Mouse (Mus musculus): ENCODE measurements around the gene Olfr695. TPM values are rescaled to one million over a fixed set of nuclear protein-coding genes. Genes with fewer than 3 reads are reported as not detected.
"Not testable (repeated sequence)": the region's sequence is repeated elsewhere in the genome, so short reads cannot be mapped to it uniquely, and the experiment has no call there.

Gene Olfr695
- polyA plus RNA-seq (2015; fragmentation: Nextera tagmentation; extraction: Ambion mirVana) = not detected in 2 replicates

DNA sequence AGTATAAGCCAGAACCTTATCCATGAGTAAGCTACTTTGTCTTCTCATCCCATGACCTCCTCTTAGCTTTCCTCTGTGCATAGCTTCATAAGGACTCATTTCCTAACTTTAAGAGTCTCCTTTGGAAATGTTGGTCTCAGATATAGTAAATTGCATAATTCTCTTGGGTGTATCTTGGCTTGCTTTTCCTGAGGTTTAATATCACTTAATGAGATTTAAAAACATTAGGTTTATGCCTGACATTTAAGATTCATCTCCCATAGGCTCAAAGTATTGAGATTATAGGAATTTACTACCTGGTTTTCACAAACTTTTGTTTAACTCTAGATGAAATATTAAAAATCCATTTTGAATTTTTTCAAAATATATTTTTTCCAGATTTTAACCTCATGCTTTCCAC lies at the start of gene Olfr695:
Gene Olfr695, minus strand, starts transcription at position 101 of the 400 bp plus-strand sequence.
- H3K27ac ChIP-seq (replicated peaks) = no peak within 1 kb of the TSS
- H3K4me1 ChIP-seq = no peaks in the 10 kb centered on the region
- no peak for ATAC-seq (ENCODE audit: low FRiP score)
- no peaks in the 10 kb centered on the region for H3K27me3 ChIP-seq (replicated peaks)
- H3K9me3 ChIP-seq (replicated peaks) = no peaks in the 10 kb centered on the region
- no peak within 1 kb of the TSS for H3K9ac ChIP-seq (replicated peaks)
- H3K4me3 ChIP-seq (replicated peaks) = no peak within 1 kb of the TSS
- no peaks in the 10 kb centered on the region for H3K36me3 ChIP-seq
- H3K4me2 ChIP-seq = no peak within 1 kb of the TSS

DNA sequence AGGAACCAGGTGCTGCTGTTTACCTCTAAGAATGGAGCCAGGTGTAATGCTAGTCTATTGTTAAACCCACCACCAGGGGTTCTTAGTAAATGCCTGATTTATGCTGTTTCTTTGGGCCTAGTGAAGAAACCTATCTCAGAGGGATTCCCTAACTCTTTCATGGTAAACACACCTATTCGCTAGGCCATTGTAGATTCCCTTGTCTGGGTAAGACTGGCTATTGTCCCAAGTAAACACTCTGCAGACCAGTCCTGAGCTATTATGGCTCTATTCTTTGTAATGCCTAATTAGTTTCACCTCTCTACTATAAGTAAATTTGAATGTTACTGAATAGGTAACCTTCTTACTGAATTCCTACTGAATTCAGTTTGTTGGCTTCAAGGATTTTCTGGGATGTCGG lies 44.8 kb upstream of the Olfr695 start:
- not testable (repeated sequence) for H3K36me3 ChIP-seq; H3K4me1 ChIP-seq; H3K4me2 ChIP-seq; H3K9ac ChIP-seq (replicated peaks); H3K27me3 ChIP-seq (replicated peaks); ATAC-seq (ENCODE audit: low FRiP score); H3K4me3 ChIP-seq (replicated peaks); H3K9me3 ChIP-seq (replicated peaks); H3K27ac ChIP-seq (replicated peaks)
- 93% methylated on average over 2 of the region's 2 CpGs for WGBS

DNA sequence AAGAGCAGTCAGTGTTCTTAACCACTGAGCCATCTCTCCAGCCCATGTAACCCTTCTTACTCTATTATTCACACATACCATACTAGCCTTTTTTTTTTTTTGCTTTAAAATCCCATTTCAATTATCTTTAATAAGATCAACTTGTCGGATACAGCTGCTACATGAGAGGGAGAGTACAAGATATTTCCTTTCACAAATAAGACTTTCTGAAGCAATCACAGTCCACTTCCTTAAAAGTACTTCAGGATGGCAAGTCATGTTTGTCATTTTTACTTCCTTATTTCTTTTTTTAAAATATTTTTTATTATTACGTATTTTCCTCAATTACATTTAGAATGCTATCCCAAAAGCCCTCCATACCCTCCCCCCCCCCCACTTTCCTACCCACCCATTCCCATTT lies 42.6 kb upstream of the Olfr695 start:
- Histone ChIP-seq H3K4me2 (no peak overlapping the region), H3K27me3 (replicated peaks) (no peaks in the 10 kb centered on the region), H3K9me3 (replicated peaks) (no peaks in the 10 kb centered on the region), H3K4me3 (replicated peaks) (no peak overlapping the region), H3K9ac (replicated peaks) (no peak overlapping the region), H3K4me1 (no peaks in the 10 kb centered on the region), H3K36me3 (no peaks in the 10 kb centered on the region), H3K27ac (replicated peaks) (no peak overlapping the region)
- ATAC-seq (ENCODE audit: low FRiP score) = no peak
- WGBS = 95% methylated on average over 2 of the region's 2 CpGs

DNA sequence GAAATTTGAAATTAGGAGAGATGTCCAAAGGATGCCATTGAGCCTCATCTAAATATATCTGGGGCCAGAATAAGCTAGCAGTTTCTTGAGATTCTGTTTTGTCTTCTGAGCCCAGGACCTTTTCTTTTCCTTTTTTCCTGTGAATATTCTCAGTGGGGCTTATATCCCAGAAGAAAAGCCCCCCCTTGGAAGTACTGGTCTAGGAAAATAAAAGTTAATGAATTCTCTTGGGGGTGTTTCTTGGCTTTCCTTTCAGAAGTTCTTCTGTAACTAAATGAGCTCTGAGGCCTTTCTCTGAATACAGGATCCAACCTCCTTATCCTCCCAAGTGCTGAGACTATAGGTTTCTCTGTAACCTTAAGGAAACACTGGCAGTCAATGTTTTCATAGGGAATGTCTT lies 39.1 kb upstream of the Olfr695 start, which contains the start of gene Olfr698:
Gene Olfr698, minus strand, starts transcription at position 101 of the 400 bp plus-strand sequence.
- no peaks in the 10 kb centered on the region for H3K9me3 ChIP-seq (replicated peaks)
- H3K4me3 ChIP-seq (replicated peaks) = no peak within 1 kb of the TSS
- no peak within 1 kb of the TSS for H3K27ac ChIP-seq (replicated peaks)
- H3K4me1 ChIP-seq = no peaks in the 10 kb centered on the region
- no peak within 1 kb of the TSS for H3K4me2 ChIP-seq
- H3K9ac ChIP-seq (replicated peaks) = no peak within 1 kb of the TSS
- H3K27me3 ChIP-seq (replicated peaks) = no peaks in the 10 kb centered on the region
- no peaks in the 10 kb centered on the region for H3K36me3 ChIP-seq
- ATAC-seq (ENCODE audit: low FRiP score) = no peak

DNA sequence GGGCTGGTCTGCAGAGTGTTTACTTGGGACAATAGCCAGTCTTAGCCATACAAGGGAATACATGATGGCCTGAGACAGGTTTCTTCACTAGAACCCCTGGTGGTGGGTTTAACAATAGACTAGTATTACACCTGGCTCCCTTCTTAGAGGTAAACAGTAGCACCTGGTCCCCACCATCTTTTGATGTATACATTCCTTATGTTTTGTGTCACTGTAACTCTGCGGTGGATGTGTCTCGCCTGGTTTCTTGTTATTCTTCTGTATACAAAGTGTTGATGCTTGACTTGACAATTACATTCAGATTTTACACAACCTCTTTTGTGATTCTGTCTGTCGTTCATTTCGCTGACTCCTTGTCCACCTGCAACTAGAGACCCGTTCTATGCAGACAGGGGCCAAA lies 29.6 kb upstream of the Olfr695 start:
- Histone ChIP-seq H3K9ac (replicated peaks) (no peak overlapping the region), H3K9me3 (replicated peaks) (no peaks in the 10 kb centered on the region), H3K4me2 (no peak overlapping the region), H3K27ac (replicated peaks) (no peak overlapping the region), H3K4me1 (no peaks in the 10 kb centered on the region), H3K27me3 (replicated peaks) (no peaks in the 10 kb centered on the region), H3K4me3 (replicated peaks) (no peak overlapping the region), H3K36me3 (no peaks in the 10 kb centered on the region)
- 91% methylated on average over 5 of the region's 5 CpGs for WGBS
- ATAC-seq (ENCODE audit: low FRiP score) = no peak

DNA sequence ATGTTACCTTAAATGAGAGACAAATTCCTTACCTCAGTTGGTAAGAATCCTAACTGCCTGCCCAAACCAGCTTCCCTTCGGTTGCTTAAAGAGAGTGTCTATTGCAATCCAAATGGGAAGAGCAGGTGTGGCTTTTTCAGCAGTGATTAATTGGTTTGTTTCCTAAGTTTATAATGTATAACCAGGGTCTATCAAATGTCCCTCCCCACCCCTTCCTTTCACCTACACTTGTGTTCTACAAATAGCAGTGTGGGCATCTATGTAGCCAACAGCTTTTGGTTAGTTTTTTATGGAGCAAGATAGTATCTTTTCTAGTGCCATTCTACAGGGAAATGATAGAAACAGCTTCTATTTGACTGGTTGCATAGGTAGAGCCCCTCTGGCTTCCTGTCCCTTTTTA lies 26.1 kb upstream of the Olfr695 start, which contains the start of gene Olfr697:
Gene Olfr697, minus strand, starts transcription at position 101 of the 400 bp plus-strand sequence.
- no peak within 1 kb of the TSS for H3K4me3 ChIP-seq (replicated peaks)
- ATAC-seq (ENCODE audit: low FRiP score) = no peak
- no peaks in the 10 kb centered on the region for H3K27me3 ChIP-seq (replicated peaks)
- H3K9me3 ChIP-seq (replicated peaks) = no peaks in the 10 kb centered on the region
- H3K9ac ChIP-seq (replicated peaks) = no peak within 1 kb of the TSS
- H3K4me1 ChIP-seq = no peaks in the 10 kb centered on the region
- H3K27ac ChIP-seq (replicated peaks) = no peak within 1 kb of the TSS
- H3K36me3 ChIP-seq = no peaks in the 10 kb centered on the region
- 78% methylated on average over 1 of the region's 1 CpGs for WGBS
- H3K4me2 ChIP-seq = no peak within 1 kb of the TSS

DNA sequence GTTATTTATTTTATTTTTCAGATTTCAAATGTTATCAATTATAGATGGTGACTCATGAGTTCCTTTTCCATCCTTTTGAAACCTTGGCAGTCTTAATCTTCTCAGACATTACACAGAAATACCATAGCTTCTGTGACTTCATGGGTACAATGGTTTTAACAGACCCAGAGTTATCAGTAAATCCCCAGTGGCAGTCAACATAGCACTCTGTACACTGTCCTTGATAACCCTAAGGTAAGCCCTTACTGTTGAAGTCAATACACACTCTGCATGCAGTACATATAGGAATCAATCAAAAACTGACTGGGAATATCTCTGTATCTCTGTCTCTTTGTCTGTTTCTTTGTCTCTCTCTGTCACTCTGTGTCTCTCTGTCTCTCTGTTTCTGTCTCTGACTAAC lies 20.8 kb upstream of the Olfr695 start:
- Histone ChIP-seq H3K36me3 (no peaks in the 10 kb centered on the region), H3K4me3 (replicated peaks) (no peak overlapping the region), H3K27me3 (replicated peaks) (no peaks in the 10 kb centered on the region), H3K4me2 (no peak overlapping the region), H3K9ac (replicated peaks) (no peak overlapping the region), H3K27ac (replicated peaks) (no peak overlapping the region), H3K4me1 (no peaks in the 10 kb centered on the region), H3K9me3 (replicated peaks) (no peaks in the 10 kb centered on the region)
- no peak for ATAC-seq (ENCODE audit: low FRiP score)

DNA sequence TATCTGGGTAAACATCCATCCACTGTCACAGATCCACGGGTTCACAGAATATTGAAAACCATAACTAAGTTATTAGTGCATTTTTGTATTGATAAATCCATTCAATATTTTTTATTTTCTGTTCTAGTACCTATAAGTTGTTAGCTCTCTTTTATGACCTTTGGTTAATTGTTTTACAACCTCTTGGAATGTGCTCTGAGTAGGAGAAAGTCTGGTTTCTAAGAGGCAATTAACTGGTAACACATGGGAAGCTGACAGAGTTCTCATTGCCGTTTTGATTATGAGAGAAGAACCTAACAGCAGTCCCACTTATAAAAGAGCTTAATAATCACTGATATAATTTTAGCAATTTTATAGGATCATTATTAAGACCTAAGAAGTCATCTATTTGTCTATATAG lies 17.5 kb upstream of the Olfr695 start:
- H3K4me1 ChIP-seq = no peaks in the 10 kb centered on the region
- no peaks in the 10 kb centered on the region for H3K9me3 ChIP-seq (replicated peaks)
- WGBS = 39% methylated on average over 2 of the region's 2 CpGs
- H3K4me2 ChIP-seq = no peak overlapping the region
- no peaks in the 10 kb centered on the region for H3K36me3 ChIP-seq
- no peak overlapping the region for H3K4me3 ChIP-seq (replicated peaks)
- H3K9ac ChIP-seq (replicated peaks) = no peak overlapping the region
- H3K27me3 ChIP-seq (replicated peaks) = no peaks in the 10 kb centered on the region
- no peak for ATAC-seq (ENCODE audit: low FRiP score)
- no peak overlapping the region for H3K27ac ChIP-seq (replicated peaks)

DNA sequence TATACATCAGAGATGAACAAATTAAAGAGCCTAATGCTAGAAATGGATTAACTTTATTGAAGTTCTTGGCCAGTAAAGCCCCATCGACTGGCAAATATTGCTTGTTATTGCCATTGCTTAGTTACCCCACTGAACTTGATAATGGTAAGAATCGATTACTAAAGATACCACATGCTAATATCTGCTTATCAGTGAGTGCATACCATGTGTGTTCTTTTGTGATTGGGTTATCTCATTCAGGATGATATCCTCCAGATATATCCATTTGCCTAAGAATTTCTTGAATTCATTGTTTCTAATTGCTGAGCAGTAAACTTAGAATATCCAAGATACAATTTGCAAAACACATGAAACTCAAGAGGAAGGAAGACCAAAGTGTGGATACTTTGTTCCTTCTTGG lies 9.5 kb upstream of the Olfr695 start:
- H3K9me3 ChIP-seq (replicated peaks); H3K9ac ChIP-seq (replicated peaks); ATAC-seq (ENCODE audit: low FRiP score); H3K36me3 ChIP-seq; H3K27me3 ChIP-seq (replicated peaks); H3K4me2 ChIP-seq; H3K4me3 ChIP-seq (replicated peaks); H3K27ac ChIP-seq (replicated peaks); H3K4me1 ChIP-seq: not testable (repeated sequence)
- 90% methylated on average over 2 of the region's 2 CpGs for WGBS

DNA sequence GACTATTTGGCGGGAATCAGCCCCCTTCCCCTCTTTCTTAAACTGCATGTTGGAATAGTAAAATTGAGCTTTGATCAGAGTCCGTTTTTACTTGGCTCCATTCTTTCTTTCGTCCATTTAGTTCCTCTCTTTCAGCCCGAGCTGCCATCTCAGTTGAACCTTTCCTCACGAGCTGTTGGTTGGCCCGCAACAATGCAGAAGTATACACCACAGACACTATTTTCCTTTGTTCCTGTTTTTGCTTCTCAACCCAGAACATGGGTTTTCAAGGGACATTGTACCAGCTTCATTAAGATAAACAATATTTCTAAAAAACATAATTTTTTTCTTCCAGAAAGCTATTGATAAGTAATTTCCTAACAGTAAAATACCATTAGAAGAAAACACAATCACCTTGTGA lies 4.7 kb downstream of the Olfr695 start:
- Histone ChIP-seq H3K27me3 (replicated peaks) (no peaks in the 10 kb centered on the region), H3K9ac (replicated peaks) (no peak overlapping the region), H3K27ac (replicated peaks) (no peak overlapping the region), H3K4me1 (no peaks in the 10 kb centered on the region), H3K4me2 (no peak overlapping the region), H3K4me3 (replicated peaks) (no peak overlapping the region), H3K9me3 (replicated peaks) (no peaks in the 10 kb centered on the region), H3K36me3 (no peaks in the 10 kb centered on the region)
- WGBS = 90% methylated on average over 6 of the region's 6 CpGs
- ATAC-seq (ENCODE audit: low FRiP score) = no peak

DNA sequence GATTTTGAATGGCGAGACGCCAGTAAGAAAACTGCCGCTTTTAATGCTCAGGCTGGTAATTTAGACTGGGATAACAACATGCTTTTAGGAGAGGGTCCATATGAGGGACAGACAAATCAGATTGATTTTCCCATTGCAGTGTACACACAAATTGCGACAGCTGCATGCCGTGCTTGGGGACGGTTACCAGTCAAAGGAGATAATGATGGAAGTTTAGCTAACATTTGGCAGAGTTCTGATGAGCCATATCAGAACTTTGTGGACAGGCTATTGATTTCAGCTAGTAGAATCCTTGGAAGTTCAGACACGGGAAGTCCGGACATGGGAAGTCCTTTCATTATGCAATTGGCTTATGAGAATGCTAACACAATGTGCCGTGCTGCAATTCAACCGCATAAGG lies 8.5 kb downstream of the Olfr695 start:
- H3K4me2 ChIP-seq; H3K4me1 ChIP-seq; H3K27me3 ChIP-seq (replicated peaks); H3K4me3 ChIP-seq (replicated peaks); H3K36me3 ChIP-seq; ATAC-seq (ENCODE audit: low FRiP score); H3K27ac ChIP-seq (replicated peaks); H3K9me3 ChIP-seq (replicated peaks); H3K9ac ChIP-seq (replicated peaks): not testable (repeated sequence)
- WGBS = 92% methylated on average over 10 of the region's 10 CpGs

DNA sequence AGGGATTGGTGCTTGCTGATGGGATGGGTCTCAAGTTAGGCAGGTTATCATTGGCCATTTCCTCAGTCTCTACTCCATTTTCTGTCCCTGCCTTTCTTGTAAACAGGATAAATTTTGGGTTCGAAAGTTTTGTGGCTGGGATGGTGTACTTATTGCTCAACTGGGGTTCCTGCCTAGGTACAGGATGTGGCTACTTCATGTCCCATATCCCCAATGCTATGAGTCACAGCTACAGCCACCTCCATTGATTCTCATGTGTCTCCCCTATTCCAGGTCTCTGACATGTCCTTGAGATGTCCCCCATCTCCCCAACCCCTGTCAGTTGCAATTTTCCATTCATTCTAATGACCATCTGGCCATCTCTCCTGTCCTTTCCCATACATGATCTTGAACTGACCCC lies 19.3 kb downstream of the Olfr695 start:
- WGBS = 71% methylated on average over 1 of the region's 1 CpGs
- Histone ChIP-seq H3K9ac (replicated peaks) (no peak overlapping the region), H3K4me2 (no peak overlapping the region), H3K27ac (replicated peaks) (no peak overlapping the region), H3K27me3 (replicated peaks) (no peaks in the 10 kb centered on the region), H3K4me3 (replicated peaks) (no peak overlapping the region), H3K4me1 (no peaks in the 10 kb centered on the region), H3K9me3 (replicated peaks) (no peaks in the 10 kb centered on the region), H3K36me3 (no peaks in the 10 kb centered on the region)
- no peak for ATAC-seq (ENCODE audit: low FRiP score)

DNA sequence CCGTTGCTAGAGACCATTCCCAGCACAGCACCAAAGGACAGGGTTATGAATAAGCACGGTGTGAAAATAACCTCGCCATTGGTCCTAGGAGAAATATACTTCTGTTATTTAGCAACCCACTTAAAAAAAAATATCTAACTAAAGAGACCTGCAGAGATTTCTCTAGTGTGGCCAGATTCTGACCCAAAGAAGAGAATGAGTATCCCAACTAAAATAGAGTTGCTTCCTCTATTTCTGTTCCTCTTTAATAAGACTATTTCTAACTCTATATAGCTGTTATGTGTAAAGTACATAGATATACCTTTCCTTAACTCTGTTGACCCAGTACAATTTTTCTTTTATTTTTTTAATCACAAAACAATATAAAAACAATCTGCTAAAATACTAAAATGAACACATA lies 23.2 kb downstream of the Olfr695 start:
- Histone ChIP-seq H3K4me2 (no peak overlapping the region), H3K4me3 (replicated peaks) (no peak overlapping the region), H3K9ac (replicated peaks) (no peak overlapping the region), H3K36me3 (no peaks in the 10 kb centered on the region), H3K4me1 (no peaks in the 10 kb centered on the region), H3K27me3 (replicated peaks) (no peaks in the 10 kb centered on the region), H3K9me3 (replicated peaks) (no peaks in the 10 kb centered on the region), H3K27ac (replicated peaks) (no peak overlapping the region)
- no peak for ATAC-seq (ENCODE audit: low FRiP score)
- WGBS = 80% methylated on average over 3 of the region's 3 CpGs

All from neural tube, embryonic 15.5 days (tissue).